15 mouse cellular contexts compared by ENCODE assay signal in genomic region chr3:133094305-133094704, GRCm38 (mm10).
"Had no signal": no experiment of that assay in that cellular context is flagged by ENCODE, and none has a peak within 500 bp of the region (broad histone marks: within the 10 kb centered on the region; RNA-seq: fewer than 3 reads in every experiment).

No protein-coding gene starts in this region.

- H3K9me3 ChIP-seq: liver, embryonic 13.5 days; liver, embryonic 15.5 days; megakaryocyte, embryonic 14.5 days; neural tube, embryonic 12.5 days; stomach, embryonic 15.5 days had no signal

- H3K9ac ChIP-seq: liver, embryonic 13.5 days; liver, embryonic 15.5 days; lung, embryonic 14.5 days; neural tube, embryonic 12.5 days; stomach, embryonic 15.5 days had no signal

- H3K4me2 ChIP-seq: lung, embryonic 14.5 days; neural tube, embryonic 12.5 days; stomach, embryonic 15.5 days had no signal

- DNase-seq: liver, embryonic 13.5 days; lung, adult 18-20 months; lung, embryonic 14.5 days; lung, postnatal 10 days; lung, postnatal 36 days; midbrain, embryonic 14.5 days; right cerebral cortex, postnatal 14 days; thymus, adult 2 months; thymus, postnatal 25 days; thymus, postnatal 4 days had no signal

- H3K27me3 ChIP-seq: liver, embryonic 13.5 days; liver, embryonic 15.5 days; megakaryocyte, embryonic 14.5 days; neural tube, embryonic 12.5 days; stomach, embryonic 15.5 days had no signal

- ATAC-seq: midbrain, embryonic 16.5 days had no signal

- H3K4me3 ChIP-seq: liver, embryonic 13.5 days; neural tube, embryonic 12.5 days; stomach, embryonic 15.5 days had no signal

- H3K27ac ChIP-seq: liver, embryonic 13.5 days; neural tube, embryonic 12.5 days; stomach, embryonic 15.5 days had no signal
